ENCODE assay signal across 9 mouse cellular contexts in genomic region chr5:105701844-105702243, GRCm38 (mm10). TPM values are rescaled to one million over a fixed set of nuclear protein-coding genes. Genes with fewer than 3 reads are reported as not detected.
DNase-seq lines count a peak whose midpoint lies in the region; ATAC-seq lines count a peak whose summit lies in the region.
"Had no signal": no experiment of that assay in that cellular context is flagged by ENCODE, and none has a peak within 500 bp of the region (broad histone marks: within the 10 kb centered on the region; RNA-seq: fewer than 3 reads in every experiment).

No protein-coding gene starts in this region.

- peaks cover 46% of the 10 kb centered on the region for H3K4me1 ChIP-seq in embryonic facial prominence, embryonic 10.5 days
- peaks cover 63% of the 10 kb centered on the region for H3K4me1 ChIP-seq in kidney, embryonic 15.5 days
- H3K4me1 ChIP-seq in megakaryocyte, embryonic 14.5 days = peaks cover 75% of the 10 kb centered on the region
- peaks cover 10% of the 10 kb centered on the region; the same call in 1 of the 2 replicates for H3K4me1 ChIP-seq in heart, embryonic 11.5 days (ENCODE audit: control insufficient read depth, insufficient read depth, low read length)

- 84% methylated on average over 8 of the region's 8 CpGs for WGBS in embryonic facial prominence, embryonic 10.5 days
- WGBS in kidney, embryonic 15.5 days = 34% methylated on average over 8 of the region's 8 CpGs
- WGBS in heart, embryonic 11.5 days (ENCODE audit: insufficient replicate concordance) = 72% methylated on average over 8 of the region's 8 CpGs

- peaks cover 41% of the 10 kb centered on the region for H3K36me3 ChIP-seq in embryonic facial prominence, embryonic 10.5 days (replicated peaks)
- peaks cover 7% of the 10 kb centered on the region; the same call in 1 of the 2 replicates for H3K36me3 ChIP-seq in kidney, embryonic 15.5 days
- peaks cover 44% of the 10 kb centered on the region for H3K36me3 ChIP-seq in megakaryocyte, embryonic 14.5 days (replicated peaks; ENCODE audit: low read length)
- H3K36me3 ChIP-seq in heart, embryonic 11.5 days (ENCODE audit: control insufficient read depth, insufficient read depth, low read length) = no peaks in the 10 kb centered on the region
- H3K36me3 ChIP-seq: heart, embryonic 13.5 days had no signal

- H3K27ac ChIP-seq in embryonic facial prominence, embryonic 10.5 days (replicated peaks) = no peak overlapping the region
- H3K27ac ChIP-seq in kidney, embryonic 15.5 days = no peak overlapping the region
- H3K27ac ChIP-seq in heart, embryonic 11.5 days (ENCODE audit: low read depth, low read length) = no peak overlapping the region
- H3K27ac ChIP-seq: heart, embryonic 13.5 days had no signal

- no peaks in the 10 kb centered on the region for H3K9me3 ChIP-seq in embryonic facial prominence, embryonic 10.5 days
- no peaks in the 10 kb centered on the region for H3K9me3 ChIP-seq in kidney, embryonic 15.5 days (replicated peaks)
- no peaks in the 10 kb centered on the region for H3K9me3 ChIP-seq in megakaryocyte, embryonic 14.5 days
- H3K9me3 ChIP-seq in heart, embryonic 11.5 days (replicated peaks; ENCODE audit: control insufficient read depth, low read length) = no peaks in the 10 kb centered on the region
- H3K9me3 ChIP-seq: heart, embryonic 13.5 days had no signal

- peak overlapping the region; percentile 91 for H3K4me2 ChIP-seq in kidney, embryonic 15.5 days
- no peak overlapping the region for H3K4me2 ChIP-seq in heart, embryonic 11.5 days

- peak overlapping the region; percentile 73 for H3K4me3 ChIP-seq in embryonic facial prominence, embryonic 10.5 days
- H3K4me3 ChIP-seq in kidney, embryonic 15.5 days (replicated peaks) = peak overlapping the region; percentile 94
- H3K4me3 ChIP-seq in megakaryocyte, embryonic 14.5 days (replicated peaks) = peak overlapping the region; percentile 92
- no peak overlapping the region for H3K4me3 ChIP-seq in heart, embryonic 11.5 days (ENCODE audit: low read depth, low read length)

- no peak overlapping the region for H3K9ac ChIP-seq in kidney, embryonic 15.5 days
- no peak overlapping the region for H3K9ac ChIP-seq in heart, embryonic 11.5 days (ENCODE audit: low read depth, low read length)
- H3K9ac ChIP-seq: heart, embryonic 13.5 days had no signal

- no peak for ATAC-seq in kidney, embryonic 15.5 days (replicated peaks; ENCODE audit: low FRiP score)
- ATAC-seq in heart, embryonic 11.5 days (replicated peaks; ENCODE audit: insufficient number of reproducible peaks, low FRiP score, low TSS enrichment) = no peak

- H3K27me3 ChIP-seq in embryonic facial prominence, embryonic 10.5 days (replicated peaks; ENCODE audit: low read depth, poor library complexity, severe bottlenecking) = peaks cover 10% of the 10 kb centered on the region; the same call in 1 of the 2 replicates
- no peaks in the 10 kb centered on the region for H3K27me3 ChIP-seq in kidney, embryonic 15.5 days
- no peaks in the 10 kb centered on the region for H3K27me3 ChIP-seq in megakaryocyte, embryonic 14.5 days (replicated peaks)
- H3K27me3 ChIP-seq in heart, embryonic 11.5 days (ENCODE audit: control insufficient read depth, insufficient read depth, low read length) = peaks cover 30% of the 10 kb centered on the region

- peak; percentile 41 to 50 for DNase-seq in B cell, adult 2 months
- no peak for DNase-seq in embryonic facial prominence, embryonic 10.5 days (ENCODE audit: low spot score)
- DNase-seq in right cerebral cortex, postnatal 14 days = no peak
- no peak for DNase-seq in right cerebral cortex, postnatal 25 days
- DNase-seq in thymus, postnatal 36 days = no peak

RNA-seq across cellular contexts. Expression of gene Lrrc8d, which starts 2.1 kb away (rescaled TPM):
- 22.2 TPM in 2 replicates for polyA plus RNA-seq in embryonic facial prominence, embryonic 10.5 days (2016; fragmentation: Nextera tagmentation; extraction: Ambion mirVana)
- polyA plus RNA-seq in kidney, embryonic 15.5 days (2015; fragmentation: Nextera tagmentation; extraction: Ambion mirVana) = 30.0 and 32.2 TPM in 2 replicates
- 13.5 and 27.0 TPM in 2 replicates for polyA plus RNA-seq in megakaryocyte, embryonic 14.5 days (2012; ENCODE audit: insufficient read depth, low replicate concordance)
- polyA plus RNA-seq in heart, embryonic 11.5 days (2014; fragmentation: Nextera tagmentation; extraction: Ambion mirVana) = 8.3 and 8.4 TPM in 2 replicates

Comparison
In these comparisons a context has a peak if more than half of its experiments do, and no peak if none do; other contexts are left out.
1. DNase-seq: peak in B cell, adult 2 months (2 of 2); none in embryonic facial prominence, embryonic 10.5 days (single experiment), right cerebral cortex, postnatal 14 days (single experiment), right cerebral cortex, postnatal 25 days (single experiment) and thymus, postnatal 36 days (0 of 2).